Mouse (Mus musculus): ENCODE data around the gene Creb3l2.

GRCm38 (mm10) chr6:37391313-37391712 is 50.6 kb downstream of the Creb3l2 start:
- TF ChIP-seq CTCF (IDR thresholded peaks at IDR 0.05; ENCODE audit: extremely low read depth, insufficient read depth, low read length) (no peak), POLR2A (IDR thresholded peaks at IDR 0.05; ENCODE audit: extremely low read depth, insufficient read depth, low read length) (no peak)
